8 mouse cellular contexts compared by ENCODE assay signal in genomic region chr15:36937757-36938498, GRCm38 (mm10).
A peak's percentile ranks its signal among the peaks of the same experiment; 100 is the strongest.
DNase-seq lines count a peak whose midpoint lies in the region; ATAC-seq and TF ChIP-seq lines count a peak whose summit lies in the region.

No protein-coding gene starts in this region.

- 14% methylated on average over 13 of the region's 13 CpGs for WGBS in spleen, adult 2 months
- WGBS in hindbrain, embryonic 15.5 days = 23% methylated on average over 13 of the region's 13 CpGs
- WGBS in stomach, embryonic 14.5 days = 21% methylated on average over 13 of the region's 13 CpGs

- DNase-seq in cerebellum, postnatal 10 days = peak; percentile 89 to 90
- DNase-seq in cerebellum, adult 18-20 months = no peak
- peak in 1 of 2 experiments; percentile 50 for DNase-seq in spleen, adult 2 months (ENCODE audit: low read depth in 1 of 2, low spot score in 2 of 2)
- no peak for DNase-seq in spleen, adult 12 weeks (ENCODE audit: low spot score)
- peak; percentile 8 for DNase-seq in lung, postnatal 14 days
- no peak for DNase-seq in cerebellum, adult 8-10 months

- no peak; the same call in 1 of the 2 replicates for ATAC-seq in hindbrain, embryonic 15.5 days (ENCODE audit: low FRiP score, low read depth)
- no peak for ATAC-seq in stomach, embryonic 14.5 days (ENCODE audit: insufficient number of reproducible peaks, insufficient read depth, low FRiP score, low read depth)

- no peaks in the 10 kb centered on the region for H3K36me3 ChIP-seq in spleen, adult 2 months (ENCODE audit: control insufficient read depth, insufficient read depth, low read length)
- no peaks in the 10 kb centered on the region for H3K36me3 ChIP-seq in hindbrain, embryonic 15.5 days
- no peaks in the 10 kb centered on the region for H3K36me3 ChIP-seq in stomach, embryonic 14.5 days (ENCODE audit: control insufficient read depth, insufficient read depth, low read length)

- TF ChIP-seq POLR2A in spleen, adult 2 months (IDR thresholded peaks at IDR 0.05; ENCODE audit: low read depth, low read length) = no peak

- H3K9ac ChIP-seq in hindbrain, embryonic 15.5 days = peak overlapping the region; percentile 72
- peak overlapping the region; percentile 52 for H3K9ac ChIP-seq in stomach, embryonic 14.5 days (replicated peaks; ENCODE audit: low read depth, low read length)

- no peaks in the 10 kb centered on the region for H3K27me3 ChIP-seq in spleen, adult 2 months (ENCODE audit: control insufficient read depth, insufficient read depth, low read length)
- no peaks in the 10 kb centered on the region for H3K27me3 ChIP-seq in hindbrain, embryonic 15.5 days
- no peaks in the 10 kb centered on the region for H3K27me3 ChIP-seq in stomach, embryonic 14.5 days (ENCODE audit: control insufficient read depth, insufficient read depth, low read length)

- H3K27ac ChIP-seq in spleen, adult 2 months (ENCODE audit: insufficient read depth, low read length) = peak overlapping the region; percentile 93
- H3K27ac ChIP-seq in hindbrain, embryonic 15.5 days (replicated peaks) = peak overlapping the region; percentile 95
- H3K27ac ChIP-seq in stomach, embryonic 14.5 days (ENCODE audit: low read length) = peak overlapping the region; percentile 90

- TF ChIP-seq CTCF in spleen, adult 2 months (IDR thresholded peaks at IDR 0.05; ENCODE audit: extremely low read depth, insufficient read depth, insufficient read length, insufficient replicate concordance) = no peak

- H3K4me1 ChIP-seq in spleen, adult 2 months (ENCODE audit: control insufficient read depth, insufficient read depth, insufficient read length) = peaks cover 42% of the 10 kb centered on the region
- H3K4me1 ChIP-seq in hindbrain, embryonic 15.5 days (replicated peaks) = peaks cover 17% of the 10 kb centered on the region
- H3K4me1 ChIP-seq in stomach, embryonic 14.5 days (ENCODE audit: control insufficient read depth, insufficient read depth, low read length) = peaks cover 9% of the 10 kb centered on the region; the same call in 1 of the 2 replicates

- peak overlapping the region; percentile 73 for H3K4me2 ChIP-seq in hindbrain, embryonic 15.5 days
- peak overlapping the region; percentile 57 for H3K4me2 ChIP-seq in stomach, embryonic 14.5 days (replicated peaks; ENCODE audit: low read depth, low read length)

- H3K9me3 ChIP-seq in hindbrain, embryonic 15.5 days = no peaks in the 10 kb centered on the region
- H3K9me3 ChIP-seq in stomach, embryonic 14.5 days (ENCODE audit: control insufficient read depth, low read depth, low read length) = no peaks in the 10 kb centered on the region

- peak overlapping the region; percentile 64 for H3K4me3 ChIP-seq in spleen, adult 2 months (ENCODE audit: extremely low read depth, insufficient read depth, insufficient read length)
- peak overlapping the region; percentile 41 for H3K4me3 ChIP-seq in hindbrain, embryonic 15.5 days
- peak overlapping the region; percentile 44 for H3K4me3 ChIP-seq in stomach, embryonic 14.5 days (ENCODE audit: low read depth, low read length)

Comparison
In these comparisons a context has a peak if more than half of its experiments do, and no peak if none do; other contexts are left out.
1. DNase-seq: peak in cerebellum, postnatal 10 days (2 of 2) and lung, postnatal 14 days (single experiment); none in cerebellum, adult 18-20 months (0 of 2), spleen, adult 12 weeks (single experiment) and cerebellum, adult 8-10 months (single experiment).
2. Peak in every context shown above with its lines, with median percentiles within 50 percentile points of each other: H3K27ac ChIP-seq and H3K4me3 ChIP-seq.